13 mouse cellular contexts compared by ENCODE assay signal in genomic region chr14:33331627-33332026, GRCm38 (mm10).
"Had no signal": no experiment of that assay in that cellular context is flagged by ENCODE, and none has a peak within 500 bp of the region (broad histone marks: within the 10 kb centered on the region; RNA-seq: fewer than 3 reads in every experiment).

No protein-coding gene starts in this region.

- H3K4me3 ChIP-seq: layer of hippocampus, adult 2 months; liver, embryonic 12.5 days; megakaryocyte, embryonic 14.5 days; midbrain, embryonic 15.5 days; neural tube, embryonic 12.5 days had no signal

- H3K4me2 ChIP-seq: liver, embryonic 12.5 days; lung, embryonic 14.5 days; midbrain, embryonic 11.5 days; midbrain, embryonic 15.5 days; neural tube, embryonic 12.5 days had no signal

- H3K9me3 ChIP-seq: liver, embryonic 12.5 days; midbrain, embryonic 15.5 days; neural tube, embryonic 12.5 days had no signal

- H3K4me1 ChIP-seq: midbrain, embryonic 15.5 days had no signal

- DNase-seq: kidney, adult 18-20 months; kidney, postnatal 10 days; kidney, postnatal 4 days; lung, postnatal 10 days; thymus, postnatal 4 days had no signal

- H3K9ac ChIP-seq: liver, embryonic 12.5 days; lung, embryonic 14.5 days; midbrain, embryonic 15.5 days; neural tube, embryonic 12.5 days had no signal

- H3K27me3 ChIP-seq: liver, embryonic 12.5 days; midbrain, embryonic 15.5 days; neural tube, embryonic 12.5 days had no signal

- ATAC-seq: liver, embryonic 12.5 days; midbrain, embryonic 15.5 days had no signal

- H3K36me3 ChIP-seq: liver, embryonic 12.5 days; midbrain, embryonic 15.5 days; neural tube, embryonic 12.5 days had no signal

- H3K27ac ChIP-seq: layer of hippocampus, adult 2 months; liver, embryonic 12.5 days; macrophage; midbrain, embryonic 15.5 days; neural tube, embryonic 12.5 days had no signal
